20 mouse cellular contexts compared by ENCODE assay signal in genomic region chr19:17347852-17348251, GRCm38 (mm10).
"Had no signal": no experiment of that assay in that cellular context is flagged by ENCODE, and none has a peak within 500 bp of the region (broad histone marks: within the 10 kb centered on the region; RNA-seq: fewer than 3 reads in every experiment).

No protein-coding gene starts in this region.

- H3K4me3 ChIP-seq: liver, embryonic 13.5 days; liver, embryonic 15.5 days; lung, embryonic 15.5 days; midbrain, embryonic 10.5 days; midbrain, embryonic 12.5 days; midbrain, embryonic 15.5 days; myocyte; neural tube, embryonic 13.5 days; neural tube, embryonic 15.5 days; stomach, embryonic 15.5 days had no signal

- H3K9ac ChIP-seq: liver, embryonic 15.5 days; liver, postnatal 0 days; lung, embryonic 15.5 days; midbrain, embryonic 12.5 days; midbrain, embryonic 15.5 days; neural tube, embryonic 13.5 days; neural tube, embryonic 15.5 days; stomach, embryonic 15.5 days had no signal

- H3K9me3 ChIP-seq: liver, embryonic 13.5 days; liver, embryonic 15.5 days; lung, embryonic 15.5 days; midbrain, embryonic 10.5 days; midbrain, embryonic 12.5 days; midbrain, embryonic 15.5 days; neural tube, embryonic 13.5 days; neural tube, embryonic 15.5 days; stomach, embryonic 15.5 days had no signal

- ATAC-seq: liver, postnatal 0 days; lung, postnatal 0 days; midbrain, embryonic 15.5 days had no signal

- H3K4me2 ChIP-seq: liver, embryonic 11.5 days; liver, embryonic 13.5 days; liver, embryonic 15.5 days; lung, embryonic 15.5 days; midbrain, embryonic 12.5 days; midbrain, embryonic 15.5 days; neural tube, embryonic 13.5 days; neural tube, embryonic 15.5 days; stomach, embryonic 15.5 days had no signal

- H3K4me1 ChIP-seq: lung, embryonic 15.5 days; midbrain, embryonic 10.5 days; midbrain, embryonic 12.5 days; midbrain, embryonic 15.5 days; neural tube, embryonic 13.5 days; neural tube, embryonic 15.5 days; stomach, embryonic 15.5 days had no signal

- H3K36me3 ChIP-seq: lung, embryonic 15.5 days; midbrain, embryonic 10.5 days; midbrain, embryonic 12.5 days; midbrain, embryonic 15.5 days; neural tube, embryonic 13.5 days; neural tube, embryonic 15.5 days; stomach, embryonic 15.5 days had no signal

- H3K27me3 ChIP-seq: liver, embryonic 13.5 days; liver, embryonic 15.5 days; lung, embryonic 15.5 days; midbrain, embryonic 12.5 days; midbrain, embryonic 15.5 days; neural tube, embryonic 13.5 days; neural tube, embryonic 15.5 days; stomach, embryonic 15.5 days had no signal

- DNase-seq: liver, embryonic 13.5 days; liver, postnatal 0 days; lung, adult 2 months; lung, postnatal 4 days; right cerebral cortex, postnatal 14 days; thymus, adult 2 months; thymus, postnatal 25 days; thymus, postnatal 4 days had no signal

- H3K27ac ChIP-seq: liver, embryonic 13.5 days; liver, embryonic 15.5 days; lung, embryonic 15.5 days; midbrain, embryonic 10.5 days; midbrain, embryonic 12.5 days; midbrain, embryonic 15.5 days; neural tube, embryonic 13.5 days; neural tube, embryonic 15.5 days; stomach, embryonic 15.5 days; stomach, postnatal 0 days had no signal
